Mouse (Mus musculus) adrenal gland, adult 8-10 months (tissue): ENCODE measurements around the gene Rgs9bp. TPM values are rescaled to one million over a fixed set of nuclear protein-coding genes. Genes with fewer than 3 reads are reported as not detected.

Experiments used
- DNase-seq: peaks from one replicate; pipeline ENCODE4 v3.0.0; 2022
- total RNA-seq, 4 experiments: library from RNA; stranded (reverse); gene quantifications; 2 replicates each; pipeline ENCODE4 v1.2.4; 2022

The Rgs9bp gene
- total RNA-seq = under 1 TPM; 0.11 to 0.24 (median 0.18) TPM

GRCm38 (mm10) chr7:35585191-35586054, at the start of gene Rgs9bp:
TSS of gene Rgs9bp (minus strand) at chr7:35585582.
- no peak for DNase-seq

- no peak for DNase-seq
These were observed 43.1 kb upstream of the Rgs9bp start for GRCm38 (mm10) chr7:35628496-35628895.

- DNase-seq = no peak
These were observed 42.0 kb upstream of the Rgs9bp start for GRCm38 (mm10) chr7:35627371-35627770.

GRCm38 (mm10) chr7:35626038-35626437, 40.7 kb upstream of the Rgs9bp start:
- DNase-seq = no peak

- DNase-seq = no peak
These were observed 37.2 kb upstream of the Rgs9bp start for GRCm38 (mm10) chr7:35622626-35623025.

GRCm38 (mm10) chr7:35617513-35617912, 32.1 kb upstream of the Rgs9bp start:
- no peak for DNase-seq

- no peak for DNase-seq
These were observed 23.9 kb upstream of the Rgs9bp start for GRCm38 (mm10) chr7:35609245-35609644.

GRCm38 (mm10) chr7:35606816-35607215, 21.4 kb upstream of the Rgs9bp start:
- no peak for DNase-seq

GRCm38 (mm10) chr7:35602766-35603165, 17.4 kb upstream of the Rgs9bp start:
- no peak for DNase-seq

GRCm38 (mm10) chr7:35601106-35601505, 15.7 kb upstream of the Rgs9bp start:
- DNase-seq = no peak

- DNase-seq = no peak
These were observed 14.6 kb upstream of the Rgs9bp start for GRCm38 (mm10) chr7:35600031-35600430.

GRCm38 (mm10) chr7:35599492-35599891, 14.1 kb upstream of the Rgs9bp start:
- DNase-seq = no peak

GRCm38 (mm10) chr7:35594311-35594710, 8.9 kb upstream of the Rgs9bp start:
- no peak for DNase-seq

- DNase-seq = peak; percentile 21
These were observed 5.4 kb upstream of the Rgs9bp start for GRCm38 (mm10) chr7:35590731-35591191.

- no peak for DNase-seq
These were observed 4.1 kb upstream of the Rgs9bp start for GRCm38 (mm10) chr7:35589485-35589884.

- DNase-seq = no peak
These were observed 3.5 kb upstream of the Rgs9bp start for GRCm38 (mm10) chr7:35588680-35589428.

GRCm38 (mm10) chr7:35587728-35588127, 2.3 kb upstream of the Rgs9bp start:
- no peak for DNase-seq

GRCm38 (mm10) chr7:35586906-35587445, 1.6 kb upstream of the Rgs9bp start:
- DNase-seq = no peak

- DNase-seq = peak; percentile 94
These were observed 898 bp upstream of the Rgs9bp start, which contains the start of gene Ankrd27 for GRCm38 (mm10) chr7:35586055-35586905. TSS of gene Ankrd27 (plus strand) at chr7:35586244.

GRCm38 (mm10) chr7:35584786-35585190, 594 bp downstream of the Rgs9bp start:
- DNase-seq = no peak

- no peak for DNase-seq
These were observed 1.2 kb downstream of the Rgs9bp start for GRCm38 (mm10) chr7:35584068-35584785.
